Mouse (Mus musculus): Measurements from ENCODE around the gene Gm19965.

Gene Gm19965

DNA sequence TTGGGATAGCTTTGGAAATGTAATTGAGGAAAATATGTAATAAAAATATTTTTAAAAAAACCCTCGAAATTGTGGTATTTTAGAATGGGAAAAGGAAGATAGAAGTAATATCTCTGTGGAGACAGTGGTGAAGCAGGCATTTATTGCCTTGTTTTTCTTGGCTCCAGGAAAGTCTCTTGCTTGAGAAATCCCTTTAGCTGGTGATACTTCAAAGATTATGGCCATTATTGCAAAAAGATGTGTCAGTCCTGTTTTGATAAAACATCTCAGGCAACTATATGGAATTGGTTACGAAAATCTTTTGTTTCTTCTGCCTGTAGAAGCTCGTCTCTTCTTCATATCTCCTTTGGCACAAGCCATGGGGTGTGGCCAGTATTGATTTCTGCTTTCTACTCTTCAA, at the start of gene Gm19965:
Gene Gm19965 (plus strand): TSS at position 301 of the 400 bp plus-strand sequence.
- no peak for DNase-seq (ENCODE audit: low read depth)

DNA sequence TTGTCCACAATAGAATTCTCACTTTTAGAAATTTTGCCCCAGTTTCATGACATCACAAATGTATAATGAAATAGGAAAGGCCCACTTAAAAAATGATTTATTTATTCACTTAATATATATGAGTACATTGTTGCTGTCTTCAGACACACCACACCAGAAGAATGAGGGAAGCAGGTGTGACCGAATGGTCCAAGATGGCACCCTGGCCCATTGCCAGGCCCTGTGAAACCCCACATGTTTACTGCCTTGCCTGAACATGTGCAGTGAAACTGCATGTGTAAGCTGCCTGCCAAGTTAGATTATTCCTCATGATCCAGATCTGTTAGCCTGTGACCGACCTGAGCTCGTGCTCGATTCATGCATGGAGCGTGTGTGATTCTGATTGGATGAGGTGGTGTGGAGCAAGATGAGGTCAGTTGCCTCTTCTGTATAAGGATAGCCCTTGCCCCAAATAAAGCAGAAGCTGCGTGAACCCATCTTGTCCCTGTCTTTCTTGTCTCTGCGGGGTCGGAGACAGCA, 20.3 kb upstream of the Gm19965 start:
- no peak for DNase-seq (ENCODE audit: low read depth)
